Mouse (Mus musculus) embryonic fibroblast, embryonic 13.5 days (primary cell): ENCODE data around the gene Tas2r103. TPM values are rescaled to one million over a fixed set of nuclear protein-coding genes. Genes with fewer than 3 reads are reported as not detected.

ENCODE experiments used
- H3K27ac ChIP-seq: 2 replicates; pipeline ENCODE4 v1.5.1; 2012; ENCODE audit warnings: low read length, control low read depth, inconsistent platforms; ENCODE audit not compliant: insufficient read depth
- H3K4me1 ChIP-seq: 2 replicates; pipeline ENCODE4 v1.6.1; 2011; ENCODE audit warnings: low read length; ENCODE audit not compliant: control insufficient read depth, insufficient read depth
- H3K4me3 ChIP-seq: 2 replicates; pipeline ENCODE4 v1.5.1; 2011; ENCODE audit warnings: mild to moderate bottlenecking, control low read depth, low read length; ENCODE audit not compliant: insufficient read depth
- CTCF ChIP-seq: IDR thresholded peaks from 2 replicates; pipeline ENCODE4 v1.5.1; 2011; ENCODE audit warnings: mild to moderate bottlenecking, control low read depth, low read length, moderate library complexity, borderline replicate concordance; ENCODE audit not compliant: insufficient read depth
- POLR2A ChIP-seq: IDR thresholded peaks from 2 replicates; pipeline ENCODE4 v1.6.1; 2011; ENCODE audit warnings: low read depth, mild to moderate bottlenecking, control low read depth, low read length, moderate library complexity
- polyA plus RNA-seq: library from polyadenylated mRNA; stranded (reverse); fragments of >200 nt; gene quantifications from 2 replicates; pipeline ENCODE4 v1.2.4, GENCODE M21; 2011; ENCODE audit warnings: low read depth; ENCODE audit not compliant: missing spikeins, insufficient read length

Tas2r103 gene
- not detected in 2 replicates for polyA plus RNA-seq

DNA sequence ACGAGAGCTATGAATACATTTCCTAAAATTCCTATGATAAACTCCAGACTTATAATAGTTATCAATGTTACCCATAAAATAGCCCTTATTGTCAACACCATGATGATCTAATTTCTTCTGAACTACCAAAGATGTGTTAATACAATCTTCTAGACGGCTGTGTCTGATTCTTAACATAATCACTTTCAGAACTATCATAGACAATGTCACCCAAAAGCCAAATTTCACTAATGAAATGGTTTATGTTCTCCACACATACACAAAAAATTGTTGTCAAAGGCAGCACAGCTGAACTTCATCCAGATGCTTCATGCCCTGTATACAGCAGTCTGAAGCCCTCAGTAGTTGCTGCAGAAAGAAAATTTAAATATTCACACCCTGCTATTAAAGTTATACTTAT is at the start of gene Tas2r103:
Tas2r103 (minus strand) TSS at position 101 of the 400 bp plus-strand sequence.
- H3K27ac ChIP-seq: no peak within 1 kb of the TSS
- TF ChIP-seq CTCF (no peak), POLR2A (no peak)
- no peak within 1 kb of the TSS for H3K4me3 ChIP-seq
- H3K4me1 ChIP-seq: no peaks in the 10 kb centered on the region

DNA sequence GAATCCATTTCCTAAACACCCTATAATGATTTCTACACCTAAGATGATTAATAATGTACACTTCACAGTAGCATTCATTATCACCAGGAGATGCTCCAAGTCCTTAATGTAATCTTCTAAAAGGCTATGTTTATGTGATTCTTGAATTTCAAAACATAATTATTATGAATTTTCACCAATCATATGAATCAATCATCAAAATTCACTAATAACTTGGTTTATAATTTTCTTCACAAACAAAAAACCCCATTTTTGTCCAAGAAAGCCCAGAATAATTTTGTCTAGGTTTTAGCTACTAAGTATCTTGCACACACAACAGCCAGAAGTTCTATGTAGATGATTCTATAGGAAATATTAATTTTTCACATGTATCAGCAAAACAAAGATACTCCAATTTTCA is 18.8 kb upstream of the Tas2r103 start, which contains the start of gene Tas2r140:
Tas2r140 (minus strand) TSS at position 101 of the 400 bp plus-strand sequence.
- Histone ChIP-seq H3K4me3 (no peak within 1 kb of the TSS), H3K4me1 (no peaks in the 10 kb centered on the region)
- no peak for TF ChIP-seq CTCF
- no peak for TF ChIP-seq POLR2A

More for the DNA sequence above, 18.8 kb upstream of the Tas2r103 start, which contains the start of gene Tas2r140:
- no peak within 1 kb of the TSS for H3K27ac ChIP-seq

Other genes starting within 250 kb of the Tas2r103 start
- gene Tas2r117, start 234.3 kb downstream of the Tas2r103 start, polyA plus RNA-seq: not detected in 2 replicates
- gene Tas2r123, start 190.0 kb downstream of the Tas2r103 start, polyA plus RNA-seq: not detected in 2 replicates
- gene Tas2r116, start 181.7 kb downstream of the Tas2r103 start, polyA plus RNA-seq: not detected in 2 replicates
- gene Tas2r110, start 169.1 kb downstream of the Tas2r103 start, polyA plus RNA-seq: not detected in 2 replicates
- gene Tas2r113, start 144.1 kb downstream of the Tas2r103 start, polyA plus RNA-seq: not detected in 2 replicates
- not detected in 2 replicates for gene Tas2r125, start 127.5 kb downstream of the Tas2r103 start, polyA plus RNA-seq
- not detected in 2 replicates for gene Tas2r129, start 86.0 kb downstream of the Tas2r103 start, polyA plus RNA-seq
- not detected in 2 replicates for gene Tas2r131, start 79.2 kb downstream of the Tas2r103 start, polyA plus RNA-seq
- gene Tas2r109, start 56.1 kb downstream of the Tas2r103 start, polyA plus RNA-seq: not detected in 2 replicates
- not detected in 2 replicates for gene Tas2r140, start 18.7 kb upstream of the Tas2r103 start, polyA plus RNA-seq
- gene Smim10l1, start 67.8 kb upstream of the Tas2r103 start, polyA plus RNA-seq: 56.1 and 63.3 TPM in 2 replicates